In the genomic region with DNA sequence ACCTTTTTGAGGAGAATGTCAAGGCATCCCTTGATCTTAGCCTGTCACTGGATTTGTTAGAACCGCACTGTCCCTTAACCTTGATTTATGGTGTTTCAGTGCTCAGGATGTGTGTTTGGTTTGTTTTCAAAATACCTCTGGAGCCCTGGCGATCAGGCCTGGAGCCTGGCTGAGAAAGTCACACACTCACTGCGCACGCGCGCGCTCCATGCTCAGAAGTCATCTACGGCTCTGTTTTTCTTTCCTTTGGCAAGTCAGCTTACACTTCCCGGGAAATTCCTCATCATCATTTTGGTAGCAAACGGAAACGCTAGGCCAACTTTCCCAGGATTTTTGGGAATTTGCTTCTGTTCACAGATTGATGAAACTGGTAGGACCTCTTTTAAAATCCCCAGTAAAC, we compare ENCODE assay signal across 9 mouse cellular contexts.
DNase-seq lines count a peak whose midpoint lies in the region; ATAC-seq lines count a peak whose summit lies in the region.
"Had no signal": no experiment of that assay in that cellular context is flagged by ENCODE, and none has a peak within 500 bp of the region (broad histone marks: within the 10 kb centered on the region; RNA-seq: fewer than 3 reads in every experiment).

No protein-coding gene starts in this region.

- no peak overlapping the region for H3K4me2 ChIP-seq in midbrain, embryonic 13.5 days (replicated peaks)
- no peak overlapping the region for H3K4me2 ChIP-seq in midbrain, embryonic 14.5 days (ENCODE audit: low read length)
- H3K4me2 ChIP-seq in hindbrain, embryonic 12.5 days (replicated peaks) = no peak overlapping the region; the same call in 1 of the 2 replicates
- no peak overlapping the region for H3K4me2 ChIP-seq in forebrain, embryonic 11.5 days (ENCODE audit: low read depth, low read length, severe bottlenecking)
- no peak overlapping the region for H3K4me2 ChIP-seq in forebrain, embryonic 16.5 days (ENCODE audit: low read length)

- WGBS in midbrain, embryonic 13.5 days = 87% methylated on average over 11 of the region's 11 CpGs
- 88% methylated on average over 11 of the region's 11 CpGs for WGBS in midbrain, embryonic 14.5 days
- 78% methylated on average over 11 of the region's 11 CpGs for WGBS in hindbrain, embryonic 12.5 days
- 90% methylated on average over 11 of the region's 11 CpGs for WGBS in forebrain, embryonic 11.5 days
- WGBS in forebrain, embryonic 16.5 days = 85% methylated on average over 11 of the region's 11 CpGs

- H3K4me1 ChIP-seq in midbrain, embryonic 13.5 days (replicated peaks) = peaks cover 61% of the 10 kb centered on the region
- peaks cover 31% of the 10 kb centered on the region for H3K4me1 ChIP-seq in midbrain, embryonic 14.5 days (ENCODE audit: control insufficient read depth, insufficient read depth, low read length)
- H3K4me1 ChIP-seq in hindbrain, embryonic 12.5 days = peaks cover 33% of the 10 kb centered on the region
- H3K4me1 ChIP-seq in forebrain, embryonic 11.5 days (replicated peaks; ENCODE audit: control insufficient read depth, insufficient read depth, low read length) = 0 out of 2 replicates have a peak, but pooled peaks cover 2% of the 10 kb centered on the region
- peaks cover 28% of the 10 kb centered on the region for H3K4me1 ChIP-seq in forebrain, embryonic 16.5 days (replicated peaks; ENCODE audit: control insufficient read depth, insufficient read depth, low read length)

- H3K9ac ChIP-seq in midbrain, embryonic 13.5 days (replicated peaks) = no peak overlapping the region
- no peak overlapping the region for H3K9ac ChIP-seq in midbrain, embryonic 14.5 days (replicated peaks; ENCODE audit: low read length)
- H3K9ac ChIP-seq in hindbrain, embryonic 12.5 days = no peak overlapping the region
- no peak overlapping the region for H3K9ac ChIP-seq in forebrain, embryonic 11.5 days (ENCODE audit: low read length)
- no peak overlapping the region for H3K9ac ChIP-seq in forebrain, embryonic 16.5 days (replicated peaks; ENCODE audit: low read depth, low read length)

- no peak for ATAC-seq in midbrain, embryonic 13.5 days
- no peak for ATAC-seq in midbrain, embryonic 14.5 days (ENCODE audit: low FRiP score, low TSS enrichment)
- ATAC-seq in hindbrain, embryonic 12.5 days (ENCODE audit: low FRiP score) = no peak
- ATAC-seq in erythroblast, adult 5-6 weeks (replicated peaks; ENCODE audit: low FRiP score, poor library complexity, severe bottlenecking) = no peak
- no peak for ATAC-seq in forebrain, embryonic 11.5 days (replicated peaks; ENCODE audit: low FRiP score)
- no peak for ATAC-seq in forebrain, embryonic 16.5 days

- H3K9me3 ChIP-seq in midbrain, embryonic 13.5 days = no peaks in the 10 kb centered on the region
- no peaks in the 10 kb centered on the region for H3K9me3 ChIP-seq in midbrain, embryonic 14.5 days (ENCODE audit: control insufficient read depth, low read length)
- no peaks in the 10 kb centered on the region for H3K9me3 ChIP-seq in hindbrain, embryonic 12.5 days (replicated peaks)
- H3K9me3 ChIP-seq in forebrain, embryonic 11.5 days (ENCODE audit: control insufficient read depth, low read length) = no peaks in the 10 kb centered on the region
- H3K9me3 ChIP-seq in forebrain, embryonic 16.5 days (ENCODE audit: control insufficient read depth, low read length) = no peaks in the 10 kb centered on the region

- H3K36me3 ChIP-seq in midbrain, embryonic 13.5 days = no peaks in the 10 kb centered on the region
- H3K36me3 ChIP-seq in midbrain, embryonic 14.5 days (ENCODE audit: control insufficient read depth, insufficient read depth, low read length) = no peaks in the 10 kb centered on the region
- no peaks in the 10 kb centered on the region for H3K36me3 ChIP-seq in hindbrain, embryonic 12.5 days
- H3K36me3 ChIP-seq in forebrain, embryonic 11.5 days (ENCODE audit: control insufficient read depth, insufficient read depth, low read length) = no peaks in the 10 kb centered on the region
- H3K36me3 ChIP-seq in forebrain, embryonic 16.5 days (ENCODE audit: control insufficient read depth, insufficient read depth) = no peaks in the 10 kb centered on the region
- H3K36me3 ChIP-seq: G1E had no signal

- no peaks in the 10 kb centered on the region for H3K27me3 ChIP-seq in midbrain, embryonic 13.5 days
- H3K27me3 ChIP-seq in midbrain, embryonic 14.5 days (ENCODE audit: control insufficient read depth, insufficient read depth, low read length) = no peaks in the 10 kb centered on the region
- no peaks in the 10 kb centered on the region for H3K27me3 ChIP-seq in hindbrain, embryonic 12.5 days
- H3K27me3 ChIP-seq in forebrain, embryonic 11.5 days (ENCODE audit: control insufficient read depth, insufficient read depth, low read length) = no peaks in the 10 kb centered on the region
- H3K27me3 ChIP-seq in forebrain, embryonic 16.5 days (replicated peaks; ENCODE audit: control insufficient read depth, insufficient read depth, low read length) = no peaks in the 10 kb centered on the region

- DNase-seq in midbrain, embryonic 14.5 days = no peak
- peak; percentile 67 to 74 for DNase-seq in kidney, postnatal 4 days
- peak; percentile 36 for DNase-seq in yolk sac, embryonic 10.5 days (ENCODE audit: low spot score)
- DNase-seq in forebrain, embryonic 11.5 days (ENCODE audit: low spot score) = no peak

- H3K4me3 ChIP-seq in midbrain, embryonic 13.5 days (replicated peaks) = no peak overlapping the region
- no peak overlapping the region for H3K4me3 ChIP-seq in midbrain, embryonic 14.5 days (replicated peaks; ENCODE audit: low read depth, low read length)
- no peak overlapping the region for H3K4me3 ChIP-seq in hindbrain, embryonic 12.5 days
- H3K4me3 ChIP-seq in forebrain, embryonic 11.5 days (ENCODE audit: low read depth, low read length) = no peak overlapping the region
- H3K4me3 ChIP-seq in forebrain, embryonic 16.5 days (replicated peaks; ENCODE audit: low read length) = no peak overlapping the region

- H3K27ac ChIP-seq in midbrain, embryonic 13.5 days = 0 out of 2 replicates have a peak overlapping the region, but pooled peaks have one; percentile 3
- H3K27ac ChIP-seq in midbrain, embryonic 14.5 days (replicated peaks; ENCODE audit: low read depth, low read length) = no peak overlapping the region
- H3K27ac ChIP-seq in hindbrain, embryonic 12.5 days = 0 out of 2 replicates have a peak overlapping the region, but pooled peaks have one; percentile 30
- no peak overlapping the region for H3K27ac ChIP-seq in forebrain, embryonic 11.5 days (ENCODE audit: low read depth, low read length)
- no peak overlapping the region for H3K27ac ChIP-seq in forebrain, embryonic 16.5 days (ENCODE audit: low read length)

Comparison
In these comparisons a context has a peak if more than half of its experiments do, and no peak if none do; other contexts are left out.
1. H3K27ac ChIP-seq: peak in midbrain, embryonic 13.5 days (single experiment) and hindbrain, embryonic 12.5 days (single experiment); none in midbrain, embryonic 14.5 days (single experiment), forebrain, embryonic 11.5 days (single experiment) and forebrain, embryonic 16.5 days (single experiment).
2. DNase-seq: peak in kidney, postnatal 4 days (2 of 2) and yolk sac, embryonic 10.5 days (single experiment); none in midbrain, embryonic 14.5 days (single experiment) and forebrain, embryonic 11.5 days (single experiment).